29 mouse cellular contexts compared by ENCODE assay signal in the genomic region with DNA sequence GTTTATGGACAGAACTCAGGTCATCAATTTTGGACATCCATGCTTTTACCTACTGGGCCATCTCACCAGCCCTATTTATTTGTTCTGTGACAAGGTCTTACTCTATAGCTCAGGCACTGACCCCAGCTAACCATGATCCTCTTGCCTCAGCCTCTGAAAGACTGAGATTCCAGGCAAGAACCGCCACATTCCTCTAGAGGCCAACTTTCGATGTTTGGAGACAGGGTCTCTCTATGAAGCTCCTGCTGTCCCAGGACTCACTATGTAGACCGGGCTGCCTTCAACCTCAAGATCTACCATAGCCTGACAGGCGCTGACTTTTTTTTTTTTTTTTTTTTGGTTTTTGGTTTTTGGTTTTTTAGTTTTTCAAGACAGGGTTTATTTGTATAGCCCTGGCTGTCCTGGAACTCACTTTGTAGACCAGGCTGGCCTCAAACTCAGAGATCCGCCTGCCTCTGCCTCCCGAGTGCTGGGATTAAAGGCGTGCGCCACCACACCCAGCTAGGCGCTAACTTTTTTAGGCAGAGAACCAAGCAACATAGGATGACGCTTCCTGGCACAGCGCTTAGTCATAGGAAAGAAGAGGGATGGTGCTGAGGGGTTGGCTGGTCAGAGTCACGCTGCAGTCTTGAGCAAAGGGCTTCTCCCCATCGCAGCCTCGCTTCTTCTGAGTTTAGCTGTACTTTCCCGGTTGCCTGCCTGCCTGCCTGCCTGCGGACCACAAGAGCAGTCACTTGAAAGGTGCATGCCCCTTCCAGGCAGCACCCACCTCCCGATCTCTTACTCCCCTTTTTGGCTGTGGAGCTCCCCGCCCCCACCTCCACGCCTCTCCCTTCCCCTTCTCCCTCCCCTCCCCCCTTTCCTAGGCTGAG. TPM values are rescaled to one million over a fixed set of nuclear protein-coding genes. Genes with fewer than 3 reads are reported as not detected.
DNase-seq lines count a peak whose midpoint lies in the region; ATAC-seq and TF ChIP-seq lines count a peak whose summit lies in the region.
"Had no signal": no experiment of that assay in that cellular context is flagged by ENCODE, and none has a peak within 500 bp of the region (broad histone marks: within the 10 kb centered on the region; RNA-seq: fewer than 3 reads in every experiment).

No protein-coding gene starts in this region.

- H3K9me3 ChIP-seq in limb, embryonic 13.5 days = peaks cover 4% of the 10 kb centered on the region; the same call in 1 of the 2 replicates
- H3K9me3 ChIP-seq in limb, embryonic 10.5 days (replicated peaks) = no peaks in the 10 kb centered on the region
- H3K9me3 ChIP-seq: embryonic facial prominence, embryonic 15.5 days; hindbrain, embryonic 10.5 days; neural tube, embryonic 15.5 days had no signal

- no peak for ATAC-seq in limb, embryonic 13.5 days (ENCODE audit: low FRiP score, low read depth)
- ATAC-seq: hindbrain, postnatal 0 days; liver, postnatal 0 days; midbrain, embryonic 16.5 days had no signal

- TF ChIP-seq CTCF in bone marrow macrophage, adult 2 months (IDR thresholded peaks at IDR 0.05; ENCODE audit: low read depth, low read length) = no peak
- no peak for TF ChIP-seq CTCF in olfactory bulb, adult 2 months (IDR thresholded peaks at IDR 0.05; ENCODE audit: insufficient read depth, low read depth, low read length)

- WGBS in limb, embryonic 13.5 days = 73% methylated on average over 19 of the region's 19 CpGs
- WGBS in limb, embryonic 10.5 days = 76% methylated on average over 19 of the region's 19 CpGs
- 62% methylated on average over 19 of the region's 19 CpGs for WGBS in olfactory bulb, adult 2 months

- H3K4me1 ChIP-seq in limb, embryonic 13.5 days = no peaks in the 10 kb centered on the region
- H3K4me1 ChIP-seq in limb, embryonic 10.5 days = 0 out of 2 replicates have a peak, but pooled peaks cover 3% of the 10 kb centered on the region
- H3K4me1 ChIP-seq in bone marrow macrophage, adult 2 months (ENCODE audit: control insufficient read depth, insufficient read depth, low read length) = peaks cover 23% of the 10 kb centered on the region
- H3K4me1 ChIP-seq in olfactory bulb, adult 2 months (ENCODE audit: control insufficient read depth, insufficient read depth, low read length) = peaks cover 24% of the 10 kb centered on the region
- H3K4me1 ChIP-seq: hindbrain, embryonic 10.5 days; neural tube, embryonic 15.5 days had no signal

- H3K4me3 ChIP-seq in limb, embryonic 13.5 days = no peak overlapping the region
- H3K4me3 ChIP-seq in limb, embryonic 10.5 days = no peak overlapping the region
- H3K4me3 ChIP-seq in bone marrow macrophage, adult 2 months (ENCODE audit: insufficient read depth, low read length) = no peak overlapping the region
- peak overlapping the region; percentile 7; the same call in 1 of the 2 replicates for H3K4me3 ChIP-seq in olfactory bulb, adult 2 months (ENCODE audit: insufficient read depth, low read depth, low read length)
- H3K4me3 ChIP-seq: embryonic facial prominence, embryonic 15.5 days; hindbrain, embryonic 10.5 days; neural tube, embryonic 15.5 days had no signal

- no peak overlapping the region for H3K4me2 ChIP-seq in limb, embryonic 13.5 days (replicated peaks)
- H3K4me2 ChIP-seq: embryonic facial prominence, embryonic 15.5 days; neural tube, embryonic 15.5 days had no signal

- H3K27me3 ChIP-seq in limb, embryonic 13.5 days = peaks cover 4% of the 10 kb centered on the region; the same call in 1 of the 2 replicates
- H3K27me3 ChIP-seq in limb, embryonic 10.5 days (ENCODE audit: low read depth, poor library complexity, severe bottlenecking) = peaks cover 4% of the 10 kb centered on the region
- H3K27me3 ChIP-seq: embryonic facial prominence, embryonic 15.5 days; neural tube, embryonic 15.5 days had no signal

- TF ChIP-seq POLR2A in bone marrow macrophage, adult 2 months (IDR thresholded peaks at IDR 0.05; ENCODE audit: borderline replicate concordance, low read depth, low read length) = no peak
- no peak for TF ChIP-seq POLR2A in olfactory bulb, adult 2 months (IDR thresholded peaks at IDR 0.05; ENCODE audit: insufficient read depth, low read depth, low read length)

- 0 out of 2 replicates have a peak overlapping the region, but pooled peaks have one; percentile 35 for H3K9ac ChIP-seq in limb, embryonic 13.5 days
- H3K9ac ChIP-seq: embryonic facial prominence, embryonic 15.5 days; liver, postnatal 0 days; neural tube, embryonic 15.5 days had no signal

- H3K36me3 ChIP-seq in limb, embryonic 13.5 days = no peaks in the 10 kb centered on the region
- H3K36me3 ChIP-seq in limb, embryonic 10.5 days = no peaks in the 10 kb centered on the region
- H3K36me3 ChIP-seq: embryonic facial prominence, embryonic 15.5 days; G1E; hindbrain, embryonic 10.5 days; neural tube, embryonic 15.5 days had no signal

- DNase-seq in heart, adult 11 months = peak; percentile 45
- DNase-seq in heart, adult 18-20 months = no peak
- no peak for DNase-seq in limb, embryonic 10.5 days (ENCODE audit: low spot score)
- DNase-seq in thymus, postnatal 10 days (ENCODE audit: low spot score in 2 of 2) = no peak
- DNase-seq in layer of hippocampus, postnatal 36 days = no peak
- DNase-seq: adrenal gland, postnatal 36 days; B cell, adult 2 months; cerebellum, adult 2 months; cerebellum, postnatal 36 days; kidney, adult 11 months; liver, postnatal 0 days; right cerebral cortex, postnatal 4 days; thymus, adult 2 months had no signal

- H3K27ac ChIP-seq in limb, embryonic 13.5 days = no peak overlapping the region
- no peak overlapping the region for H3K27ac ChIP-seq in limb, embryonic 10.5 days
- peak overlapping the region; percentile 17; the same call in 1 of the 2 replicates for H3K27ac ChIP-seq in bone marrow macrophage, adult 2 months (ENCODE audit: insufficient read depth, low read depth, low read length)
- no peak overlapping the region for H3K27ac ChIP-seq in olfactory bulb, adult 2 months (ENCODE audit: insufficient read depth, low read depth, low read length)
- H3K27ac ChIP-seq: embryonic facial prominence, embryonic 15.5 days; hindbrain, embryonic 10.5 days; hindbrain, postnatal 0 days; kidney, postnatal 0 days; neural tube, embryonic 15.5 days had no signal

RNA-seq across cellular contexts. Expression of gene Pdik1l, which starts 11.2 kb away (rescaled TPM):
- total RNA-seq in heart, adult 18-20 months (2021) = 1 to 10 TPM; 4.8 to 8.0 TPM
- 21.7 and 22.6 TPM in 2 replicates for polyA plus RNA-seq in limb, embryonic 13.5 days (2015; fragmentation: Nextera tagmentation; extraction: Ambion mirVana)
- 13.9 and 19.6 TPM in 2 replicates for polyA plus RNA-seq in limb, embryonic 10.5 days (2016; fragmentation: Nextera tagmentation; extraction: Ambion mirVana)
- 12.2 and 15.2 TPM in 2 replicates for polyA plus RNA-seq in bone marrow macrophage, adult 2 months (2012; ENCODE audit: insufficient read depth, insufficient read length, missing spikeins)
- polyA plus RNA-seq in olfactory bulb, adult 2 months (2012; ENCODE audit: insufficient read depth, insufficient read length, low replicate concordance, missing spikeins) = not detected in 2 replicates
- 10 to 100 TPM; 16.7 to 21.5 TPM for total RNA-seq in layer of hippocampus, postnatal 36 days (2021)

RNA-seq across cellular contexts. Expression of gene Trim63, which starts 16.1 kb away (rescaled TPM):
- total RNA-seq in heart, adult 18-20 months (2021) = 100 to 1,000 TPM; 195 to 199 TPM
- 5.3 and 6.2 TPM in 2 replicates for polyA plus RNA-seq in limb, embryonic 13.5 days (2015; fragmentation: Nextera tagmentation; extraction: Ambion mirVana)
- polyA plus RNA-seq in limb, embryonic 10.5 days (2016; fragmentation: Nextera tagmentation; extraction: Ambion mirVana) = 0.30 and 0.95 TPM in 2 replicates
- polyA plus RNA-seq in bone marrow macrophage, adult 2 months (2012; ENCODE audit: insufficient read depth, insufficient read length, missing spikeins) = not detected in 2 replicates
- not detected in 2 replicates for polyA plus RNA-seq in olfactory bulb, adult 2 months (2012; ENCODE audit: insufficient read depth, insufficient read length, low replicate concordance, missing spikeins)
- not detected for total RNA-seq in layer of hippocampus, postnatal 36 days (2021)
- total RNA-seq: adrenal gland, postnatal 36 days; G1E; layer of hippocampus, adult 18-20 months; layer of hippocampus, postnatal 25 days had no signal
- polyA plus RNA-seq: G1E; liver, adult 2 months had no signal

RNA-seq across cellular contexts. Expression of gene Slc30a2, which starts 44.1 kb away (rescaled TPM):
- total RNA-seq in heart, adult 18-20 months (2021) = under 1 TPM; 0.30 to 0.72 TPM
- 0.18 and 0.24 TPM in 2 replicates for polyA plus RNA-seq in limb, embryonic 13.5 days (2015; fragmentation: Nextera tagmentation; extraction: Ambion mirVana)
- not detected in 2 replicates for polyA plus RNA-seq in limb, embryonic 10.5 days (2016; fragmentation: Nextera tagmentation; extraction: Ambion mirVana)
- not detected in 2 replicates for polyA plus RNA-seq in bone marrow macrophage, adult 2 months (2012; ENCODE audit: insufficient read depth, insufficient read length, missing spikeins)
- not detected in 2 replicates for polyA plus RNA-seq in olfactory bulb, adult 2 months (2012; ENCODE audit: insufficient read depth, insufficient read length, low replicate concordance, missing spikeins)
- not detected for total RNA-seq in layer of hippocampus, postnatal 36 days (2021)
- total RNA-seq: hindbrain, postnatal 0 days; left cerebral cortex, postnatal 36 days had no signal
- polyA plus RNA-seq: liver, adult 2 months; liver, postnatal 0 days had no signal

RNA-seq across cellular contexts. Expression of gene Grrp1, which starts 45.0 kb away (rescaled TPM):
- 1 to 10 TPM; 5.1 to 6.3 TPM for total RNA-seq in heart, adult 18-20 months (2021)
- 4.7 and 5.3 TPM in 2 replicates for polyA plus RNA-seq in limb, embryonic 13.5 days (2015; fragmentation: Nextera tagmentation; extraction: Ambion mirVana)
- polyA plus RNA-seq in limb, embryonic 10.5 days (2016; fragmentation: Nextera tagmentation; extraction: Ambion mirVana) = 9.2 and 10.9 TPM in 2 replicates
- polyA plus RNA-seq in bone marrow macrophage, adult 2 months (2012; ENCODE audit: insufficient read depth, insufficient read length, missing spikeins) = not detected in 2 replicates
- not detected in 2 replicates for polyA plus RNA-seq in olfactory bulb, adult 2 months (2012; ENCODE audit: insufficient read depth, insufficient read length, low replicate concordance, missing spikeins)
- total RNA-seq in layer of hippocampus, postnatal 36 days (2021) = 1 to 10 TPM; 2.7 to 7.4 TPM
- total RNA-seq: G1E had no signal
- polyA plus RNA-seq: G1E had no signal

RNA-seq across cellular contexts. Expression of gene Gm30191, which starts 52.1 kb away (rescaled TPM):
- not detected for total RNA-seq in heart, adult 18-20 months (2021)
- not detected in 2 replicates for polyA plus RNA-seq in limb, embryonic 13.5 days (2015; fragmentation: Nextera tagmentation; extraction: Ambion mirVana)
- polyA plus RNA-seq in limb, embryonic 10.5 days (2016; fragmentation: Nextera tagmentation; extraction: Ambion mirVana) = not detected in 2 replicates
- not detected in 2 replicates for polyA plus RNA-seq in bone marrow macrophage, adult 2 months (2012; ENCODE audit: insufficient read depth, insufficient read length, missing spikeins)
- not detected in 2 replicates for polyA plus RNA-seq in olfactory bulb, adult 2 months (2012; ENCODE audit: insufficient read depth, insufficient read length, low replicate concordance, missing spikeins)
- total RNA-seq in layer of hippocampus, postnatal 36 days (2021) = not detected
- total RNA-seq: adrenal gland, postnatal 36 days; G1E; gastrocnemius, postnatal 25 days; hindbrain, postnatal 0 days; layer of hippocampus, adult 18-20 months; layer of hippocampus, postnatal 25 days; left cerebral cortex, postnatal 36 days; liver, adult 2 months had no signal
- polyA plus RNA-seq: embryonic facial prominence, embryonic 15.5 days; G1E; hindbrain, embryonic 10.5 days; kidney, postnatal 0 days; liver, adult 2 months; liver, postnatal 0 days; midbrain, embryonic 16.5 days; neural tube, embryonic 15.5 days; stomach, embryonic 16.5 days; thymus, adult 2 months had no signal

Comparison
In these comparisons a context has a peak if more than half of its experiments do, and no peak if none do; other contexts are left out.
1. RNA of gene Pdik1l, which starts 11.2 kb away (polyA plus RNA-seq): 21.7 to 22.6 TPM in limb, embryonic 13.5 days, 13.9 to 19.6 TPM in limb, embryonic 10.5 days and 12.2 to 15.2 TPM in bone marrow macrophage, adult 2 months; not detected in olfactory bulb, adult 2 months; every median in the first group is over 10 times any median in the second.